Mouse (Mus musculus) embryonic facial prominence, embryonic 14.5 days (tissue): ENCODE measurements around the gene Gnb2. TPM values are rescaled to one million over a fixed set of nuclear protein-coding genes. Genes with fewer than 3 reads are reported as not detected.

ENCODE experiments used
- ATAC-seq: fragments of 200-750 bp; cut with Nextera tagmentation; 2 replicates; pipeline ENCODE4 v1.8.0; 2017; ENCODE audit warnings: low read depth, moderate number of reproducible peaks, moderate TSS enrichment
- DNase-seq: peaks from one replicate; pipeline ENCODE4 v3.0.0-alpha.2; 2015; ENCODE audit warnings: low spot score
- H3K27ac ChIP-seq: fragments of 300-500 bp; sonication (generic); replicated peaks from 2 replicates; pipeline ENCODE4 v1.5.1; 2014; ENCODE audit warnings: low read depth, mild to moderate bottlenecking, low read length, moderate library complexity
- H3K27me3 ChIP-seq: fragments of 300-500 bp; sonication (generic); replicated peaks from 2 replicates; pipeline ENCODE4 v1.6.1; 2014; ENCODE audit warnings: low read length; ENCODE audit not compliant: control insufficient read depth, insufficient read depth
- H3K36me3 ChIP-seq: fragments of 300-500 bp; sonication (generic); 2 replicates; pipeline ENCODE4 v1.6.1; 2014; ENCODE audit warnings: low read length, mixed read lengths; ENCODE audit not compliant: control insufficient read depth, insufficient read depth
- H3K4me1 ChIP-seq: fragments of 300-500 bp; sonication (generic); 2 replicates; pipeline ENCODE4 v1.6.1; 2014; ENCODE audit warnings: antibody characterized with exemption, low read length; ENCODE audit not compliant: control insufficient read depth, insufficient read depth
- H3K4me2 ChIP-seq: fragments of 300-500 bp; sonication (generic); 2 replicates; pipeline ENCODE4 v1.6.1; 2014; ENCODE audit warnings: low read depth, mild to moderate bottlenecking, low read length, moderate library complexity, mixed read lengths
- H3K4me3 ChIP-seq: fragments of 300-500 bp; sonication (generic); 2 replicates; pipeline ENCODE4 v1.5.1; 2014; ENCODE audit warnings: low read depth, mild to moderate bottlenecking, low read length
- H3K9ac ChIP-seq: fragments of 300-500 bp; sonication (generic); 2 replicates; pipeline ENCODE4 v1.6.1; 2014; ENCODE audit warnings: low read depth, mild to moderate bottlenecking, low read length, moderate library complexity, mixed read lengths
- H3K9me3 ChIP-seq: fragments of 300-500 bp; sonication (generic); 2 replicates; pipeline ENCODE4 v1.6.1; 2016; ENCODE audit warnings: low read length; ENCODE audit not compliant: control insufficient read depth
- WGBS: fragments of 180-500 bp; shearing (Covaris S2); extraction: QIAGEN DNeasy Blood & Tissue Kit; methylation state at CpG from one replicate; pipeline ENCODE4 v1.1.7; 2014; 5-methylcytosine and 5-hydroxymethylcytosine counted together
- polyA plus RNA-seq: library from polyadenylated mRNA; unstranded; fragments of >200 nt; fragmentation: Nextera tagmentation; extraction: Ambion mirVana; gene quantifications from 2 replicates; pipeline ENCODE4 v1.2.1, GENCODE M21; 2014

Gnb2 gene
- polyA plus RNA-seq, 1 experiment from 2014 or later: 430 TPM

GRCm38 (mm10) chr5:137519691-137520550 lies 13.4 kb downstream of the Gnb2 start:
- Histone ChIP-seq H3K36me3 (peaks cover 77% of the 10 kb centered on the region), H3K27ac (no peak overlapping the region), H3K4me2 (no peak overlapping the region), H3K4me3 (no peak overlapping the region), H3K9ac (no peak overlapping the region), H3K9me3 (no peaks in the 10 kb centered on the region), H3K4me1 (no peaks in the 10 kb centered on the region), H3K27me3 (no peaks in the 10 kb centered on the region)
- ATAC-seq: no peak
- no peak for DNase-seq
- 90% methylated on average over 27 of the region's 27 CpGs for whole genome bisulfite sequencing

DNA sequence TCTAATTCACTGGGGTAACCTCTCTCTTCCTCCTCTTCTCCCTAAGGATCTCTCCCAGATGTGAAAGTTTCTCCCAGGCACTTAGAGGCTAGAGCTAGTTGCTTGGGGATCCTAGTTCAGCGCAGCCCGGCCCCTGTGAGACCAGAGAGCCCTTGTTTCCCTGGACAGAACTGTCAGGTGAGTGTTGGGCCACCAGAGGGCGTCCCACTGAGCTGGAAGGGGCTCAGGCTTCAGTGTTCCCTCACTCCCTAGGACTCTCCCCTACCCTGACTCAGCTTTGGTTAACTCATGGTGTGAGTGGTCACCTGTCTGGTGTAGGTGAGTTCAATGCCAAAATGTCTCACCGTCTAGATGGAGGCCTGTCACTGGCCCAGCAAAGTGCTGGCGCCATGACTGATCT lies 14.9 kb downstream of the Gnb2 start, which contains the start of gene Gigyf1:
Gene Gigyf1, plus strand, starts transcription at position 113 of the 400 bp plus-strand sequence.
- no peak for ATAC-seq
- 70% methylated on average over 5 of the region's 5 CpGs for WGBS
- Histone ChIP-seq H3K27me3 (no peaks in the 10 kb centered on the region), H3K36me3 (peaks cover 69% of the 10 kb centered on the region), H3K4me2 (no peak within 1 kb of the TSS), H3K4me3 (no peak within 1 kb of the TSS), H3K4me1 (no peaks in the 10 kb centered on the region), H3K9me3 (no peaks in the 10 kb centered on the region), H3K27ac (no peak within 1 kb of the TSS), H3K9ac (no peak within 1 kb of the TSS)
- DNase-seq: no peak

DNA sequence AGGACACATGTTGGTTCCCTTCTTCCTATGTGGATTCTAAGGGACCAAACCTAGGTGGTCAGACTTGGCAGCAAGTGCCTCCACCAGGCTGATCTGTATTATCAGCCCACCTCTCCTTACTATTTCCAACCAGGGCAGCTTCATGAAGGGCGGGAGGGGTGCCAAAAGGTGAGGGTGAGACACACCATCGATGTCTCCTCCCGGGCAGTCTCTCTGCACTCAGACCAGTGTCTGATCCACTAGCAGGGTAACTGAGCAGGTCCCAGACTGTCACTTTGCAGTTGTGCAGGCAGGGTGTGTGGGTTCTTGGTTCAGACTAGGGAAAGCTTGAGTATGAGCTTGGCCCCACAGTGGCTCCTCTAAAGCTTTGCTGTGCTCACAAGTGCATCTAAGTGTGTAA lies 18.5 kb downstream of the Gnb2 start:
- no peak overlapping the region for H3K9ac ChIP-seq
- WGBS: 95% methylated on average over 3 of the region's 3 CpGs
- DNase-seq (no peak), ATAC-seq (no peak)
- no peak overlapping the region for H3K4me2 ChIP-seq
- H3K9me3 ChIP-seq: no peaks in the 10 kb centered on the region
- H3K27ac ChIP-seq: no peak overlapping the region
- no peak overlapping the region for H3K4me3 ChIP-seq
- no peaks in the 10 kb centered on the region for H3K27me3 ChIP-seq
- H3K4me1 ChIP-seq: peaks cover 6% of the 10 kb centered on the region; the same call in 1 of the 2 replicates
- peaks cover 33% of the 10 kb centered on the region for H3K36me3 ChIP-seq

- Histone ChIP-seq H3K4me3 (no peak overlapping the region), H3K9me3 (no peaks in the 10 kb centered on the region), H3K27me3 (no peaks in the 10 kb centered on the region), H3K4me1 (peaks cover 6% of the 10 kb centered on the region; the same call in 1 of the 2 replicates), H3K27ac (no peak overlapping the region), H3K4me2 (no peak overlapping the region), H3K9ac (no peak overlapping the region), H3K36me3 (peaks cover 26% of the 10 kb centered on the region; the same call in 1 of the 2 replicates)
- 88% methylated on average over 12 of the region's 12 CpGs for WGBS
- DNase-seq (no peak), ATAC-seq (no peak)
Observed at GRCm38 (mm10) chr5:137513951-137514721, 19.2 kb downstream of the Gnb2 start.

DNA sequence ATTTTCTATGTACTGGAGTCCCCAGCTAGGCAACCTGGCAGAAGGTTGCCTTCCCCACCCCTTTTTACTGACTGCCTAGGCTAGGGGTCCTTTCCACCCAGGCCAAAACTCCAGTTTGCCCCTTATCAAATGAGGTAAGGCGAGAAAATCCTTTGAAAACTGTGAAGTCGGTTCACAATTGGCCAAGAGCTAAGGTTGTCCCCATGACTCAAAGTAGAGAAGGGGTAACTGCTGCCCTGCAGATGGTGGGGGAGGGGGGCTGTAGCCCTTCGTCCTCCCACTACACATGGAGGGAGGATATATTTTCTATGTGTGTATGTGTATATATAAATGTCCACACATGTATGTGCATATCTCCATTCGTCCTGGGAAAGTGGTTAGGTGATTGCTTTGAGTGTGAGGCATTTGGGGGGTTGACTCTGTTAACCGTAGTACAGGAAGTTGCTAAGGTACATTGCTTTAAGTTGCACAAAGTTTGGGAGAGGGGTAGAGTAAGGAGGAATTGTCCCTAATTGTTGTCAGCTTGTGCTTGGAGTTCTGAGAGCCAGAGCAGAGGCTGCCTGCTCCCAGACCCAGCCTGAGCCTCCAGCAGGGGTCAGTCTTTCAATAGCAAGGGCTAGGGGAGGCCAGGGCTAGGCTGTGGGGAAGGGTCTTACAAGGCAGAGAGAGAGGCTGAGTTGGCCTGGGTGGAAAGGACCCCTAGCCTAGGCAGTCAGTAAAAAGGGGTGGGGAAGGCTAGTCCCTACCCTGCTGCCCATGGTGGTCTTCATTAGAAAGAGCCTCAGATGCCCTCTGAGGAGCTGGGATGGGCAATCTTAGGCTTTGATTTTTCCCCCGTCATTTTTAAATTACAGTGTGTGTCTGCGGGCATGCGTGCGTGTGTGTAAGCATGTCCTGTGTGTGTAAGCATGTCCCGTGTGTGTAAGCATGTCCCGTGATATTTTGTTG lies 20.2 kb downstream of the Gnb2 start:
- no peak overlapping the region for H3K27ac ChIP-seq
- H3K4me2 ChIP-seq: no peak overlapping the region
- H3K9me3 ChIP-seq: no peaks in the 10 kb centered on the region
- 68% methylated on average over 11 of the region's 11 CpGs for WGBS
- peak; percentile 38; the same call in 1 of the 2 replicates for ATAC-seq
- peaks cover 16% of the 10 kb centered on the region; the same call in 1 of the 2 replicates for H3K36me3 ChIP-seq
- peak overlapping the region; percentile 15; the same call in 1 of the 2 replicates for H3K9ac ChIP-seq
- DNase-seq: peak; percentile 44
- no peak overlapping the region for H3K4me3 ChIP-seq
- no peaks in the 10 kb centered on the region for H3K27me3 ChIP-seq
- H3K4me1 ChIP-seq: peaks cover 6% of the 10 kb centered on the region; the same call in 1 of the 2 replicates

GRCm38 (mm10) chr5:137511706-137512105 lies 21.6 kb downstream of the Gnb2 start:
- Histone ChIP-seq H3K36me3 (0 out of 2 replicates have a peak, but pooled peaks cover 7% of the 10 kb centered on the region), H3K4me2 (peak overlapping the region; percentile 88), H3K4me3 (peak overlapping the region; percentile 95), H3K27ac (no peak overlapping the region), H3K27me3 (no peaks in the 10 kb centered on the region), H3K9ac (peak overlapping the region; percentile 98; the same call in 1 of the 2 replicates), H3K9me3 (no peaks in the 10 kb centered on the region), H3K4me1 (peaks cover 6% of the 10 kb centered on the region; the same call in 1 of the 2 replicates)
- no peak for ATAC-seq
- 80% methylated on average over 3 of the region's 3 CpGs for WGBS
- no peak for DNase-seq

- Histone ChIP-seq H3K4me2 (peak overlapping the region; percentile 88), H3K4me1 (peaks cover 6% of the 10 kb centered on the region; the same call in 1 of the 2 replicates), H3K27ac (peak overlapping the region; percentile 88), H3K36me3 (0 out of 2 replicates have a peak, but pooled peaks cover 7% of the 10 kb centered on the region), H3K9me3 (no peaks in the 10 kb centered on the region), H3K4me3 (peak overlapping the region; percentile 95), H3K27me3 (no peaks in the 10 kb centered on the region), H3K9ac (peak overlapping the region; percentile 98)
- 0% methylated on average over 10 of the region's 83 CpGs for WGBS
- ATAC-seq (peak; percentile 27; the same call in 1 of the 2 replicates), DNase-seq (no peak)
Observed at GRCm38 (mm10) chr5:137510573-137511390, 22.5 kb downstream of the Gnb2 start.
